Mouse (Mus musculus): ENCODE data around the gene 1810037I17Rik.

DNA sequence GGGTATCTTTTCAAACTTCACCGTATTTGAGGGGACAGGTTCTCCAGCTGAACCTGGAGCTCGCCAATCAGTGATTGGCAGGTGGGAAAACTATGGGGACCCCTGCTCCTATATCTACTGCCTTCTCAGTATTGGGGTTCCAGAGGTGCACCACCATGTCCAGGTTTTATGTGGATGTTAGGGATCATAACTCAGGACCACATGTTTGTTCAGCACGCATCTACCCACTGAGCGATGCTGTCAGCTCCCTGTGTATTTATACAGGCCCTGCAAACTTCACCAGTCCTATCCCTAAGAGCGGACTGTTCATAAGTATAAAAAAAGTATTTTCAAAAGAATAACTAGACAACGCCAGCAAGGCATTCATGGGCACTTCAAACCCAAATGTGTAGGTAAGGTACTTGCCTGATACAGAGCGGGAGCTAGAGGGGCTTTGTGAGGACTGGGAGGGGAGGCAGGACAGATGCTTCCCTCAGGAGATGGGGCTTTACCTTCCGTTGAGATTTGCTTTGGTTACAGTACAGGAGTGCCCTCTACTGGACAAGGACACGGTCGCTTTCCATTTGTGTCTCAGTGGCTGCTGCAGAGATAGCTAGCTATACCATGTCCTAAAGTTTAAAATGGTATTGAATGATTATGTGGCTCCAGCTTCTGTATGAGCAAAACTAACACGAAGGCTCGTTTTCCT lies 20.1 kb upstream of the 1810037I17Rik start:
- TF ChIP-seq CTCF (IDR thresholded peaks at IDR 0.05; ENCODE audit: low read depth, low read length): peak; percentile 70
- TF ChIP-seq POLR2A (IDR thresholded peaks at IDR 0.05; ENCODE audit: insufficient read depth, low read length): no peak
- TF ChIP-seq EP300 (IDR thresholded peaks at IDR 0.05; ENCODE audit: insufficient read depth, low read depth, low read length): no peak

Measured in ES-Bruce4 (cell line).